14 mouse cellular contexts compared by ENCODE assay signal in genomic region chr8:123719280-123719679, GRCm38 (mm10).
"Had no signal": no experiment of that assay in that cellular context is flagged by ENCODE, and none has a peak within 500 bp of the region (broad histone marks: within the 10 kb centered on the region; RNA-seq: fewer than 3 reads in every experiment).

No protein-coding gene starts in this region.

- H3K4me2 ChIP-seq: liver, embryonic 11.5 days; liver, embryonic 15.5 days; lung, embryonic 14.5 days; midbrain, embryonic 13.5 days; neural tube, embryonic 13.5 days had no signal

- H3K9ac ChIP-seq: liver, embryonic 15.5 days; lung, embryonic 14.5 days; midbrain, embryonic 13.5 days; neural tube, embryonic 13.5 days had no signal

- H3K27ac ChIP-seq: limb, embryonic 10.5 days; liver, embryonic 15.5 days; midbrain, embryonic 13.5 days; neural tube, embryonic 13.5 days had no signal

- ATAC-seq: intestine, embryonic 16.5 days; midbrain, embryonic 13.5 days had no signal

- H3K4me3 ChIP-seq: left cerebral cortex, adult 2 months; limb, embryonic 10.5 days; liver, embryonic 15.5 days; midbrain, embryonic 13.5 days; neural tube, embryonic 13.5 days had no signal

- DNase-seq: kidney, postnatal 10 days; kidney, postnatal 4 days; lung, embryonic 14.5 days; lung, postnatal 10 days; lung, postnatal 4 days; thymus, adult 18-20 months; thymus, postnatal 14 days had no signal

- H3K36me3 ChIP-seq: limb, embryonic 10.5 days; liver, embryonic 15.5 days; midbrain, embryonic 13.5 days; neural tube, embryonic 13.5 days had no signal

- H3K27me3 ChIP-seq: liver, embryonic 15.5 days; neural tube, embryonic 13.5 days had no signal

- H3K9me3 ChIP-seq: limb, embryonic 10.5 days; liver, embryonic 15.5 days; midbrain, embryonic 13.5 days; neural tube, embryonic 13.5 days had no signal
